Mouse (Mus musculus): Measurements from ENCODE around the gene Plcg2.

- TF ChIP-seq CTCF (IDR thresholded peaks at IDR 0.05; ENCODE audit: extremely low read depth, insufficient read length, insufficient replicate concordance, low read depth, low read length) (no peak), POLR2A (IDR thresholded peaks at IDR 0.05; ENCODE audit: low read depth, low read length) (no peak)
Measured at GRCm38 (mm10) chr8:117501323-117501722, 3.2 kb downstream of the Plcg2 start.
